Mouse (Mus musculus) embryonic facial prominence, embryonic 10.5 days (tissue): ENCODE measurements at regions not wholly inside any gene's neighbourhood (a gene's known extent, or its start where the extent isn't known, plus 50 kb on each side); places are given as distances from the start of the nearest gene placed in this dataset.

Experiments used
- DNase-seq: peaks from one replicate; pipeline ENCODE4 v3.0.0-alpha.2; 2017; ENCODE audit warnings: low spot score
- H3K27ac ChIP-seq: fragments of 300-500 bp; sonication (generic); replicated peaks from 2 replicates; pipeline ENCODE4 v1.5.1; 2016; ENCODE audit warnings: mild to moderate bottlenecking
- H3K27me3 ChIP-seq: fragments of 300-500 bp; sonication (generic); replicated peaks from 2 replicates; pipeline ENCODE4 v1.6.1; 2016; ENCODE audit warnings: low read depth, mild to moderate bottlenecking; ENCODE audit not compliant: poor library complexity, severe bottlenecking
- H3K36me3 ChIP-seq: fragments of 300-500 bp; sonication (generic); replicated peaks from 2 replicates; pipeline ENCODE4 v1.6.1; 2016; ENCODE audit warnings: mild to moderate bottlenecking, moderate library complexity
- H3K4me1 ChIP-seq: fragments of 300-500 bp; sonication (generic); 2 replicates; pipeline ENCODE4 v1.6.1; 2016
- H3K4me3 ChIP-seq: fragments of 300-500 bp; sonication (generic); 2 replicates; pipeline ENCODE4 v1.5.1; 2016; ENCODE audit warnings: mild to moderate bottlenecking, moderate library complexity
- H3K9me3 ChIP-seq: fragments of 300-500 bp; sonication (generic); 2 replicates; pipeline ENCODE4 v1.6.1; 2016; ENCODE audit warnings: mild to moderate bottlenecking
- WGBS: fragments of 180-500 bp; shearing (Covaris S2); methylation state at CpG from one replicate; pipeline ENCODE4 v1.1.7; 2016; 5-methylcytosine and 5-hydroxymethylcytosine counted together

DNA sequence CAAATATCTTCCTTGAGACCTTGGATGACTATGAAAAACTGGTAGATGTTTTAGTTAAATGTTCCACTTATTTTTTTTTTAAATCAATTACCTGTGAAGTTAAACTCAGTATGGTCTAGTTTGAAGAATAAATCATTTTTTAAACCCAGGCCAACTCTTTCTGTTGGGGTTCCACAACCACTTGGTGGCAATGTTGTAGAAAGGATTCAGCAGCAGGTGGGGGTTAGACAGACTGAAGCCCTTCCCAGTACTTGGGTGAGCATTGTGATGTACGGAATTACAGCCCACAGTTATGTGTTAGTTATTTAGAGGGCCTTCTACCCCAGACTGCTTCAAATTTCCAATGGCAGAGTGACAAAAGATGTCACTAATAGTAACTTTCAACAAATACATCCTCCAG lies 375.0 kb downstream of the Pros1 start:
- DNase-seq: no peak
- H3K27ac ChIP-seq: no peak overlapping the region
- H3K4me1 ChIP-seq: no peaks in the 10 kb centered on the region
- no peak overlapping the region for H3K4me3 ChIP-seq
- H3K36me3 ChIP-seq: no peaks in the 10 kb centered on the region
- no peaks in the 10 kb centered on the region for H3K9me3 ChIP-seq
- 43% methylated on average over 1 of the region's 1 CpGs for WGBS
- no peaks in the 10 kb centered on the region for H3K27me3 ChIP-seq

DNA sequence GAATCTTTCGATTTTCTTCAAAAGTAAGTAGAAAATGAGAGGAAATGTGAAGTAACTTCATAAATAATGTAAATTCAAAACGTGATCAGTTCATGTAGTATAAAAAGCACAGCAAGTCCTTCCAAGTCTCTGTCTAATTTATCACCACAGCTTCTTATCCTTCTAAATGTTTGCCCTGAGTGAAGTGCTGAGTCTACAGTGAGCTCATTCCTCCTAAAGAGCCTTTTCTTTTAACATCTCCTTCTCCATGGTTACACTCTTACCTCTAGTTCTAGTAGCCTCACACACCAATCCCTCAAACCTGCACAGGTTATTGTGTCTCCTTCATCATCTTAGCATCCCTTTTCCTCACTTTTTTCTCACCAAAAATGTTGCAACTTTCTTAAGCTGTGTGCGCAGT lies 375.5 kb downstream of the Pros1 start:
- H3K4me3 ChIP-seq: no peak overlapping the region
- 82% methylated on average over 3 of the region's 3 CpGs for WGBS
- H3K36me3 ChIP-seq: no peaks in the 10 kb centered on the region
- DNase-seq: no peak
- H3K27me3 ChIP-seq: no peaks in the 10 kb centered on the region
- no peak overlapping the region for H3K27ac ChIP-seq
- H3K4me1 ChIP-seq: no peaks in the 10 kb centered on the region
- H3K9me3 ChIP-seq: no peaks in the 10 kb centered on the region

- Histone ChIP-seq H3K27me3 (no peaks in the 10 kb centered on the region), H3K4me1 (peaks cover 7% of the 10 kb centered on the region; the same call in 1 of the 2 replicates), H3K27ac (no peak overlapping the region), H3K36me3 (no peaks in the 10 kb centered on the region), H3K4me3 (no peak overlapping the region), H3K9me3 (no peaks in the 10 kb centered on the region)
- whole genome bisulfite sequencing: 32% methylated on average over 5 of the region's 5 CpGs
- peak; percentile 11 for DNase-seq
Measured at GRCm38 (mm10) chr16:63270173-63270572, 416.1 kb downstream of the Pros1 start.

GRCm38 (mm10) chr16:63277556-63277955 lies 423.4 kb downstream of the Pros1 start:
- WGBS: 85% methylated on average over 1 of the region's 1 CpGs
- DNase-seq: no peak
- no peak overlapping the region for H3K27ac ChIP-seq

DNA sequence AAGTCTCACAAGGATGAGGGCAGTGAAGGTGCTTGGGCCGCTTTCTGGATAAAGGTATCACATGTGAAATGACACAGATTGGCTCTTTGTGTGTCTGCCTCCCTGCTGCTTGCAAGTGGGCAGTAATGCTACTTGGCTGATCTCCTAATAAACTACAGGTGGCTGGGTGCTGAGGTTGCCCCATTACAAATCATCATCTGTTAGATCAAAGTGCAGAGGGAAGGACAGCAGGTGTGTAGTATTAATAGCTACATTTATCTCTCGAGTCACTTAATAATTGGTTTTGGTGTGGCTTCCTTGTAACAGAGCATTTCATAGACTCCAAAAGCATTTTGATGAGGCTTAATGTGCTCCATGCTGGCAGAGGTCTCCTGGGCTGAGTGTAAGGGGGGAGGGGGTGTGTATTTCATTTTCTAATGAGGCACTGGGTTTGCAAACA lies 424.2 kb downstream of the Pros1 start:
- H3K4me3 ChIP-seq: no peak overlapping the region
- 60% methylated on average over 2 of the region's 2 CpGs for WGBS
- H3K27me3 ChIP-seq: no peaks in the 10 kb centered on the region
- no peak for DNase-seq
- H3K36me3 ChIP-seq: no peaks in the 10 kb centered on the region
- 0 out of 2 replicates have a peak, but pooled peaks cover 4% of the 10 kb centered on the region for H3K4me1 ChIP-seq
- no peaks in the 10 kb centered on the region for H3K9me3 ChIP-seq
- H3K27ac ChIP-seq: no peak overlapping the region

More at GRCm38 (mm10) chr16:63277556-63277955, 423.4 kb downstream of the Pros1 start:
- H3K36me3 ChIP-seq: no peaks in the 10 kb centered on the region
- H3K9me3 ChIP-seq: no peaks in the 10 kb centered on the region
- no peak overlapping the region for H3K4me3 ChIP-seq
- H3K27me3 ChIP-seq: no peaks in the 10 kb centered on the region
- 0 out of 2 replicates have a peak, but pooled peaks cover 4% of the 10 kb centered on the region for H3K4me1 ChIP-seq

DNA sequence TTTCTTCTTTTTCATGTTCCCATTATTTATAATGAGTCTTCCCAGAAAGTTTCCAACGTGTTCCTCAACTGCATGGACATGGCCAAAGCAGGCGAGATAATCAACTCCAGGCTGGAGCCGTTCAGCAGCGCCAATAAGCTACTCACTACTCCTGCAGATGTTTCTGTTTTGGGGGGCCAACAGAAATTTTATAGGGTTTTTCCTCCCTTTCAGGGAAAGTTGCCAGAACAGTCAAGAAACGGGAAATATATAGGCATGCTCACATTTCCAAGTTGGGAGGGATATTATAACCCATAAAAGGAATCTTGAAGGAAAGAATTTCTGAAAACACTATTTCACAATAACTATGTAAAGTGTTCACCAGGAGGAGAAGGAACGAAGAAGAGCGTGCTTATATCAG lies 433.5 kb downstream of the Pros1 start:
- Histone ChIP-seq H3K9me3 (no peaks in the 10 kb centered on the region), H3K4me3 (no peak overlapping the region), H3K27ac (no peak overlapping the region), H3K27me3 (no peaks in the 10 kb centered on the region), H3K36me3 (no peaks in the 10 kb centered on the region), H3K4me1 (no peaks in the 10 kb centered on the region)
- DNase-seq: peak; percentile 22
- 68% methylated on average over 7 of the region's 7 CpGs for WGBS

DNA sequence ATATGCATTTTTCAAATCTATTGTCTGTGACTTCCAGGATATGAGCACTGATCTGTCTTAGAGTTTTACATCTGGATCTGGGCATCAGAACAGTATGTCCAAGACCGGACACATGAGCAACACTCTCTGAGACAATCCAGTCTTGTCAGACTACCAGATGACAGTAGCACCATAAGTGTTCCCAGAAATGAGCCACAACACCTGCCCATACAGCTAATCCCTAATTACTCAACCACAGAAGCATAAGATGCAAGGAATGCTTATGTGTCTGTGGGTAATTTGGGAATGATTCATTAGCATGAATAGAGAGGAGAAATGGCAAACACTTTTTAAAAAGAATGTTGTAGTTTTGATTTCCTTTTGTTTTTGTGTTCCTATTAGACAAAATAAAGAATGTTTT lies 457.6 kb downstream of the Pros1 start:
- H3K4me3 ChIP-seq: no peak overlapping the region
- H3K4me1 ChIP-seq: no peaks in the 10 kb centered on the region
- WGBS: 85% methylated on average over 1 of the region's 1 CpGs
- no peaks in the 10 kb centered on the region for H3K9me3 ChIP-seq
- H3K27ac ChIP-seq: no peak overlapping the region
- H3K27me3 ChIP-seq: no peaks in the 10 kb centered on the region
- no peaks in the 10 kb centered on the region for H3K36me3 ChIP-seq
- DNase-seq: no peak

GRCm38 (mm10) chr16:63313544-63313943 lies 459.4 kb downstream of the Pros1 start:
- 94% methylated on average over 1 of the region's 1 CpGs for WGBS

DNA sequence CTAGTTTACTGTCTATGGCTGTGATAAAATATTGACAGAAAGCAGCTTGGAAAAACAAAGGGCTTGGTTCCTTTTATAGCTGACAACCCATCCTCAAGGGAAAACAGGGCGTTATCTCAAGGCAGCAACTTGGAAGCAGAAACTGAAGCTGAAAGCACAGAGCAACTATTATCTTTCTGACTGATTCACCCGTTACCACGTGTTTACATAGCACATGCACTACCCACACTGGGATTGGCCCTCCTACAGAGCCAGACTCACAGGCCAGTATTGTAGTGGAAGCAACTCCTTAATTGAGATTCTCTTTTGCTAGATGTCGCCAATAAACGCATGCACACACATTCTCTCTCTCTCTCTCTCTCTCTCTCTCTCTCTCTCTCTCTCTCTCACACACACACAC lies 465.5 kb downstream of the Pros1 start:
- DNase-seq: no peak
- no peaks in the 10 kb centered on the region for H3K27me3 ChIP-seq
- no peaks in the 10 kb centered on the region for H3K9me3 ChIP-seq
- H3K36me3 ChIP-seq: no peaks in the 10 kb centered on the region
- 60% methylated on average over 5 of the region's 5 CpGs for WGBS
- no peak overlapping the region for H3K27ac ChIP-seq
- no peak overlapping the region for H3K4me3 ChIP-seq
- no peaks in the 10 kb centered on the region for H3K4me1 ChIP-seq

More at GRCm38 (mm10) chr16:63313544-63313943, 459.4 kb downstream of the Pros1 start:
- DNase-seq: no peak
- Histone ChIP-seq H3K36me3 (no peaks in the 10 kb centered on the region), H3K9me3 (no peaks in the 10 kb centered on the region), H3K4me1 (no peaks in the 10 kb centered on the region), H3K4me3 (no peak overlapping the region), H3K27me3 (no peaks in the 10 kb centered on the region), H3K27ac (no peak overlapping the region)

- DNase-seq: no peak
- H3K9me3 ChIP-seq: no peaks in the 10 kb centered on the region
- 84% methylated on average over 6 of the region's 6 CpGs for WGBS
- no peak overlapping the region for H3K27ac ChIP-seq
- no peak overlapping the region for H3K4me3 ChIP-seq
- H3K4me1 ChIP-seq: no peaks in the 10 kb centered on the region
- H3K27me3 ChIP-seq: no peaks in the 10 kb centered on the region
- no peaks in the 10 kb centered on the region for H3K36me3 ChIP-seq
Measured at GRCm38 (mm10) chr16:63351511-63352125, 497.5 kb downstream of the Pros1 start.

GRCm38 (mm10) chr16:63369868-63370267 lies 494.1 kb downstream of the Epha3 start:
- Histone ChIP-seq H3K27ac (no peak overlapping the region), H3K4me3 (no peak overlapping the region), H3K36me3 (no peaks in the 10 kb centered on the region), H3K9me3 (no peaks in the 10 kb centered on the region), H3K27me3 (no peaks in the 10 kb centered on the region), H3K4me1 (no peaks in the 10 kb centered on the region)
- DNase-seq: no peak
- WGBS: 92% methylated on average over 5 of the region's 5 CpGs

DNA sequence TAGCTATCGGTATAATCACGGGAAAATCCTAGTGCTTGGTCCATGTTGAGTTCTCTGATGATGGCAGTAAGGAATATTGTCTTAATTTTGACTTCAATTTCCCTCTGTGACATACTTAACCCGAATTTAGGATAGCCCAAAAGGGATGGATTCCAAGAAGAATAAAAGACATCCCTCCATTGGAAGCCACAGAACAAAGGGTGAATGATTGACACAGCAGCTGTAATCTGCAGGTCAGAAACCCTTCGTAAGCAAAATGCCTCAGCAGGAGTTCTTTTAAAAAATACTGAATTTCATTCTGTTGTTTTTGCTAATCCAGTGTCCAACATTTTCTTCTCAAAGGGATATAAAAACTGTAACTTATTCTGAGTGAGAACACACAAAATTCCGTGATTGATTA lies 492.7 kb downstream of the Epha3 start:
- H3K27me3 ChIP-seq: no peaks in the 10 kb centered on the region
- no peaks in the 10 kb centered on the region for H3K36me3 ChIP-seq
- 67% methylated on average over 5 of the region's 5 CpGs for WGBS
- no peaks in the 10 kb centered on the region for H3K4me1 ChIP-seq
- H3K9me3 ChIP-seq: no peaks in the 10 kb centered on the region
- no peak overlapping the region for H3K4me3 ChIP-seq
- DNase-seq: no peak
- no peak overlapping the region for H3K27ac ChIP-seq

DNA sequence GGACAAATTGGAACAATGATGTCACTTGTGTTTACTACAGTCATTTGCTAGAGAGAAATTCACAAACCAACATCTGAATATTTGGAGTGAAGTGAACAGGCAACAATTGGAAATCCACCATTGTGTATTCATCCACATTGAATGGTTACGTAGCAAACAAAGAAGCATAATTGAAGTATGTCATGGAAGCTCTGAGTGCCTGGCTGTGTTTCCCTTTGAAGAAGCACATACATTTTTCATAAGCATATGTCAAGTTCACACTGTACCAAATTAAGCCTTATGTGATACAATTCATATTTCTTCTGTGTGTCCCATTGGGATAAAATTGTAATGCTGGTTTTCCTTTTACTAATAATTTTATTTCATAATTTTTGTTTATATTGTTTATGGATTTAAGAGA lies 459.0 kb downstream of the Epha3 start:
- no peak for DNase-seq

More for the DNA sequence above, 459.0 kb downstream of the Epha3 start:
- 93% methylated on average over 1 of the region's 1 CpGs for WGBS
- no peaks in the 10 kb centered on the region for H3K9me3 ChIP-seq
- H3K4me1 ChIP-seq: no peaks in the 10 kb centered on the region
- no peak overlapping the region for H3K27ac ChIP-seq
- no peak overlapping the region for H3K4me3 ChIP-seq
- H3K27me3 ChIP-seq: no peaks in the 10 kb centered on the region
- no peaks in the 10 kb centered on the region for H3K36me3 ChIP-seq
